Mouse (Mus musculus): ENCODE measurements around the gene Tmem220. TPM values are rescaled to one million over a fixed set of nuclear protein-coding genes. Genes with fewer than 3 reads are reported as not detected.

The Tmem220 gene
- polyA plus RNA-seq, 1 experiment from 2014 or later: 0.54 TPM

DNA sequence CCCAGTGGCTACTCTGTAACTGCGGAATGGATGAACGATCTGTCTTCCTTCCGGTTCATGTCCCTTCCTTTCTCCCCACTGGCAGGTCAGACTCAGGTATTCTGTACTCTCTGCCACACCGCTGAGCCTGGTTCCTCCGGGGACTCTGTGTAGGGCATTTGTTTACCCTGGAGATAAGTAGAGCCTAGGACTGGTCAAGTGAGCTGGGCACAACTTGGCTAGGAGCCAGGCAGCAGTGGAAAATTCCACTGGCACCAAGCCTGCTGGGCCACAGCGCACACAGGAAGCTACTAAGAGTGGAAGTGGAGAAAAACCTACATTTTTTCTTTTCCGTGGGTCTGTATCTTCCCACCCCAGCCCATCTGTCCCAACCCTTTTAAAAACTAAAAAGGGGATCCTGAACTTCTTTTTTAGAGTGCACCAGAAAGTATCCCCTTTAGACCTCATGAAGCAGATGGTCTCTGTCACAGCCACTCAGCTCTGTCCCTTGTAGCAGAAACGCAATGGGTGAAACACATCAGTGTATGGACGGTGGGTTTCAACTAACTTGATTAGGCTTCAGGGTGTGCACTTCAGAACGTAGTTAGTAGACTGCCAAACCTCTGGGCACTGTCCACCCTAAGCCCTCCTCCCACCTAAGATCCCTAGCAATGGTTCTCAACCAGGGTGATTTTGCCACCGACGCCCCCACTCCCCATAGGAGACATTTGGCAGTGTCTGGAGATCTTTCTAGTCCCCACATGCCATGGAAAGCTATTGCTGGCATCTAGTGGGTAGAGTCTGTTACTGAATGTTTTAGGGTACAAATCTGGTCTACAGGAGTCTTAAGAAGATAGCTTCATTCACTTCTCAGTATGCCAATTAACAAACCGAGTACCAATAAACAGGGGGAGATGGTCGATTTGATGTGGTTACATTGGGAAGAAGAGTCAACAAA lies 26.2 kb upstream of the Tmem220 start:
- no peak for ATAC-seq (replicated peaks)
- H3K36me3 ChIP-seq (replicated peaks): no peaks in the 10 kb centered on the region
- 71% methylated on average over 14 of the region's 14 CpGs for WGBS
- H3K9me3 ChIP-seq: no peaks in the 10 kb centered on the region
- H3K27ac ChIP-seq: no peak overlapping the region
- H3K9ac ChIP-seq: no peak overlapping the region
- no peaks in the 10 kb centered on the region for H3K27me3 ChIP-seq (replicated peaks)
- H3K4me1 ChIP-seq: peaks cover 15% of the 10 kb centered on the region
- no peak overlapping the region for H3K4me3 ChIP-seq
- no peak overlapping the region for H3K4me2 ChIP-seq

DNA sequence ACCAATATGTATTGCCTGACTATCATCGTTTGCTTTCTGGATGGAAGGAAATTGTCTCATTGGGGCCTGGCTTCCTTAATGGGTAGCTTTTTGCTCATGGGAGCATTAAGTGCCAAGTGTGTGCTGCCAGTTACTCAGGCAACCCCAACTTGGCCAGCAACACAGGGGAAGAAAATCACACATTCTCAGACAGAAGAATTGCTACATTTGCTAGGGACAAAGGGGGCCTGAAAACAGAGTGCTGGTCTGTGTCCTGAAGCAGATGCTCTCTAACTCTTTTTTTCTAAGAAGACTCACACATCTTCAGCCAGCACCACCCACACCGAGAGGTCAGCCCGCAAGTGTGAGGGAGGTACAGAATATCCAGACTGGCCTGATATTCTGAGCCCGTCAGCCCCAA lies 24.3 kb upstream of the Tmem220 start:
- no peak overlapping the region for H3K4me3 ChIP-seq
- WGBS: 64% methylated on average over 4 of the region's 4 CpGs
- no peak overlapping the region for H3K4me2 ChIP-seq
- no peak for ATAC-seq (replicated peaks)
- H3K27ac ChIP-seq: peak overlapping the region; percentile 64; the same call in 1 of the 2 replicates
- no peaks in the 10 kb centered on the region for H3K9me3 ChIP-seq
- no peak overlapping the region for H3K9ac ChIP-seq
- no peaks in the 10 kb centered on the region for H3K36me3 ChIP-seq (replicated peaks)
- H3K4me1 ChIP-seq: peaks cover 15% of the 10 kb centered on the region
- H3K27me3 ChIP-seq (replicated peaks): no peaks in the 10 kb centered on the region

DNA sequence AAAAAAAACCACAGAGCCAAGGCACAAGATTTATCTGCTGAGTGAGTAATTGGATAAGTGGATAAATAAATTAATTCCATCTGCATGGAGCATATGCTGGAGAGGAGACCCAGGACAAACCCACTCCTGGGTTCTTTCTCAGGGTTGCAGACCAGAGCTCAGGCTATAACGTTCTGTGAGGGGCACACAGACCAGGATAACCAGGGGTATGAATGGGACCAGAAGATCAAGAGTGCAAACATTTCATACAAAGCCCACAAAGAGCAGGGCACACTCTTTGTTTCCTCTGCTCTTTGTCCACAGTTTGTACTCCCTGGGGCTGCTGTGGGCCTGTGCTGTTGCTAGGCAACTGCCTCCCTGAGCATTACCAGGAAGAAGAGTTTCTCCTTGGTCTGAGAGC lies 23.2 kb upstream of the Tmem220 start:
- Histone ChIP-seq H3K27me3 (replicated peaks) (no peaks in the 10 kb centered on the region), H3K9ac (no peak overlapping the region), H3K4me2 (no peak overlapping the region), H3K27ac (peak overlapping the region; percentile 64), H3K9me3 (no peaks in the 10 kb centered on the region), H3K4me3 (no peak overlapping the region), H3K36me3 (replicated peaks) (no peaks in the 10 kb centered on the region), H3K4me1 (peaks cover 15% of the 10 kb centered on the region)
- peak; percentile 80 for ATAC-seq (replicated peaks)
- WGBS: 4% methylated on average over 1 of the region's 1 CpGs

DNA sequence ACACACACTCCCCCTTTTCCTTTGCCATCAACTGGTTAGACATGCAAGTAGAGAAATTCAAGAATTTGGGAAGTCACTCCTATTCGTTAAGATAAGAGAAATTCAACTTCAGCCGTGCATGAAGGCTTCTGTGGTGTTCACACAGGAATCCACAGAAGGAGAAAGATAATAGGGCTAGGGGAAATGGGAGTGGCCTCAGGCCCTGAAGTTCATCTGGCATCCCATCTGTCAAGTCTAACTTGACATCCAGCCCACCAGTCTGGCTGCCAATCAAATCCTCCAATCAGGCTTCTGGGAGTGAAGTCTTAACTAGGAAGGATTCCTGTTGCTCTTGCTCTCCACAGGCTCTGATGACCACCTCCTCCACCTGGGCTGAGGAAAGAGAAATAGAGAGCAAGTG lies 22.0 kb upstream of the Tmem220 start:
- WGBS: 62% methylated on average over 2 of the region's 2 CpGs
- H3K9me3 ChIP-seq: no peaks in the 10 kb centered on the region
- ATAC-seq (replicated peaks): no peak
- no peak overlapping the region for H3K4me2 ChIP-seq
- no peak overlapping the region for H3K4me3 ChIP-seq
- no peak overlapping the region for H3K9ac ChIP-seq
- no peak overlapping the region for H3K27ac ChIP-seq
- no peaks in the 10 kb centered on the region for H3K27me3 ChIP-seq (replicated peaks)
- H3K36me3 ChIP-seq (replicated peaks): no peaks in the 10 kb centered on the region
- peaks cover 20% of the 10 kb centered on the region for H3K4me1 ChIP-seq

DNA sequence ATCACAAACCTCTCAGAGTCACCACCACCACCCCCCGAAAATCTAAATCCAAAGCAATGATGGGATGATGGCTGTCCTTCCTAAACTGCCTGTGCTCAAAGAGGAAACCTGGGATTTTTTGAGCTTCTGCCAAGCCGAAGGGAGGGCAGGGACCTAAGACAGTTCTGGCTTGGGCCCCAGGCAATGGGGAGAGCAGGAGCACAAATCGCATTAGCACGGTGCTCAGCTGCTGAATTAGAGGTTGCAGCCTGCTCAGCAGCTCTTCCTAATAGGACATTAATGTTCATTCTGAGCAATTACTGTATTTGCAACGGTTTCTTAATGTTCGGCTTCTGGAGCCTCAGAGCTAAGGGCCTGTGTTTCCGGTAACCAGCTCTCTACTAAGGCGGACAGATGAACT lies 17.0 kb upstream of the Tmem220 start:
- H3K4me1 ChIP-seq: peaks cover 24% of the 10 kb centered on the region
- H3K27ac ChIP-seq: no peak overlapping the region
- peak; percentile 65 for ATAC-seq (replicated peaks)
- H3K27me3 ChIP-seq (replicated peaks): no peaks in the 10 kb centered on the region
- H3K36me3 ChIP-seq (replicated peaks): no peaks in the 10 kb centered on the region
- no peak overlapping the region for H3K4me2 ChIP-seq
- no peaks in the 10 kb centered on the region for H3K9me3 ChIP-seq
- WGBS: 50% methylated on average over 8 of the region's 8 CpGs
- H3K9ac ChIP-seq: no peak overlapping the region
- no peak overlapping the region for H3K4me3 ChIP-seq

DNA sequence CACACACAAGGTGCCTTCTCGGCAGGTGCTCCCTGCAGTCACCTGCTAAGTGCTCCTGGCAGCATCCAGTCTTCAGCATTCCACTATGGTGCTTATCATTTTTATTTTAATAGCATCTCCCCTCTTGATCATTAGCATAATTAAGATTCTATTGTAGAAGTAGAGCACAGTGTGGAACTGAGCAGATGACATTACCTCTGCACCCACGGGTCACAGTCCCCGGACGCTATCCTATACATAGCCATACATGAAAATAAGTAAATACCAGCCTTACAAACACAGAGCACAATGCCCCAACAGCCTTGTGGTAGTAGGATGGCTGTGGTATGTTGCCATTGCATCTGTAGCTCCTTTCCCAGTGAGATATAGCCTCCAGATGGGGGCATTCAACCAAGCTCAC lies 16.4 kb upstream of the Tmem220 start:
- Histone ChIP-seq H3K9ac (no peak overlapping the region), H3K36me3 (replicated peaks) (no peaks in the 10 kb centered on the region), H3K4me1 (peaks cover 24% of the 10 kb centered on the region), H3K9me3 (no peaks in the 10 kb centered on the region), H3K27me3 (replicated peaks) (no peaks in the 10 kb centered on the region), H3K4me3 (no peak overlapping the region), H3K27ac (no peak overlapping the region), H3K4me2 (no peak overlapping the region)
- peak; percentile 35; the same call in 1 of the 2 replicates for ATAC-seq (replicated peaks)
- 87% methylated on average over 4 of the region's 4 CpGs for WGBS

DNA sequence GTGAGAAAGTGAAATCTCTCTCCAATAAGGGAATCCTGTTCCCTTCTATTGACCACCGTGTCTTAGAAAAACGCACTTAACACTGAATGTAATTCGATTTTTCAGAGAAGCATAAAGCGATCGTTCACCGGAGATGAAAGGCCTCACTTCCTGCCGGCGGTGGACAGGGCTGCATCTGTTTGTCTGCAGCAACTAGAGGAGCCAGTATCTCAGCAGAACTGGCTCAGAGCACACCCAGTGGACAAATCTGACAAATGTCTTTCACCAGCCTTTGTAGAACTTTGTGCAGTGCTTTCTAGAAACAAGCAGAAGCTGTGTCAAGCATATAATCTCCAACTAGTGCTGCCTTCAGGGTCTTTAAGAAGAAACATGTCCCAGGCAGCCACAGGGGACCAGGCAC lies 14.5 kb upstream of the Tmem220 start:
- no peaks in the 10 kb centered on the region for H3K27me3 ChIP-seq (replicated peaks)
- ATAC-seq (replicated peaks): peak; percentile 82
- no peak overlapping the region for H3K4me3 ChIP-seq
- H3K9me3 ChIP-seq: no peaks in the 10 kb centered on the region
- WGBS: 5% methylated on average over 8 of the region's 8 CpGs
- no peaks in the 10 kb centered on the region for H3K36me3 ChIP-seq (replicated peaks)
- peak overlapping the region; percentile 12; the same call in 1 of the 2 replicates for H3K4me2 ChIP-seq
- peaks cover 24% of the 10 kb centered on the region for H3K4me1 ChIP-seq
- peak overlapping the region; percentile 28; the same call in 1 of the 2 replicates for H3K27ac ChIP-seq
- no peak overlapping the region for H3K9ac ChIP-seq

DNA sequence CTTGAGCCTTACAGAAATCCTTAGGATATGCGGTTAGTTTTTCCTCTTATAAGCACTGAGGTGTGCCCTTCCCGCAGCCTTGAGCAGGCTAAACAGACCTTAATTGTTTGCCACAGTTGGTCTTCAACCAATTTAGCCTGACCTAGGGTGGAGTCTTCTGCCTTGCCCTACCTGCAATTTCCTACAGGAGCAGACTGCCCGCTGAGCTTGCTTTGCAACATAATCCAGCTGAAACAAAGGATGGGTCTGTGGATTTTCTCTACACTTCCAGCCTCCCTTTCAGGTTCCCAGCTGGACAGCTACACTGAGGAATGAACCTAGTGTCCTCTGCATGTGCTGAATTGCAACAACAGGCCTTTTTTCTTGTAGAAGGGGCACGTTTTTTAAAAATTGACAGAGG lies 13.3 kb upstream of the Tmem220 start:
- Histone ChIP-seq H3K4me3 (no peak overlapping the region), H3K9me3 (no peaks in the 10 kb centered on the region), H3K27me3 (replicated peaks) (no peaks in the 10 kb centered on the region), H3K4me2 (no peak overlapping the region), H3K4me1 (peaks cover 24% of the 10 kb centered on the region), H3K36me3 (replicated peaks) (no peaks in the 10 kb centered on the region), H3K9ac (no peak overlapping the region), H3K27ac (no peak overlapping the region)
- ATAC-seq (replicated peaks): no peak
- WGBS: 22% methylated on average over 4 of the region's 4 CpGs

DNA sequence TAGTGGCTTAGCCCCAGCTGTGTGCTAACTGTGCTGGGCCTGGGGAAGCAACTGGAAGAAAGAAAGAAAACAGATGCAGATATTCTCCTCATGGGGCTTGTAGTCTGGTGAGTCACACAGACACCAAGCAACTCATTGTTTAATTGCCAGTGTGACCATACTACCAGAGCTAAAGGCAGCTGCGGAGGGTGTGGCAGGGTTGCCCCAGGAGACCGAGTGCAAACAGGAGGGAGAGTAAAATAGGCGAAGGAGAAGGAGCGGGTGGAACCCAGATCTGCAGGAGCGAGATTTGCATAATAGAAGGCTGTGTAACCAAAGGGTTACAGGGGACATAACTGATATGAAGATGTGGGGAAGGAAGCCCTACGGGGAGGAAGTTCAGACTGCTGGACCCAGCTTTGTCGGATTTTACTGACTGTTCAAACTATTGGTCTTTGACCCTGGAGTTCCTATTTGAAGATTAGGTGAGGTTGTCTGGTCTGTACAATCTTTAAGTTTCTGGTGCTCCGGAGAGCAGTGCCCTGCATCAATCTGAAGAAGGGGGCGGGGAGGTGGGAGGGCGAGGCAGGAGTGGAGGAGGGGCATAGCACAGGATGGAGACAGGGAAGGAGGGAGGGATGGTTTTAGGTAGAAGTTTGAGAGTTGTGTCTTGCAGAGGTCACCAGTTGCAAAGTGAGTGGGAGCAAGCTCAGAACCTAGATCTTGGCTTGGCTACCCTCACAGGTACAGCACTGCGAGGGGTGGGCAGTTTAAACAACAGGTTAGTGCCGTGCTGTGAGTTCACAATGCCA lies 7.0 kb upstream of the Tmem220 start:
- Histone ChIP-seq H3K9me3 (no peaks in the 10 kb centered on the region), H3K4me2 (no peak overlapping the region), H3K27ac (no peak overlapping the region), H3K4me1 (peaks cover 10% of the 10 kb centered on the region), H3K9ac (no peak overlapping the region), H3K36me3 (replicated peaks) (no peaks in the 10 kb centered on the region), H3K27me3 (replicated peaks) (0 out of 2 replicates have a peak, but pooled peaks cover 5% of the 10 kb centered on the region), H3K4me3 (no peak overlapping the region)
- ATAC-seq (replicated peaks): no peak
- WGBS: 4% methylated on average over 12 of the region's 12 CpGs

DNA sequence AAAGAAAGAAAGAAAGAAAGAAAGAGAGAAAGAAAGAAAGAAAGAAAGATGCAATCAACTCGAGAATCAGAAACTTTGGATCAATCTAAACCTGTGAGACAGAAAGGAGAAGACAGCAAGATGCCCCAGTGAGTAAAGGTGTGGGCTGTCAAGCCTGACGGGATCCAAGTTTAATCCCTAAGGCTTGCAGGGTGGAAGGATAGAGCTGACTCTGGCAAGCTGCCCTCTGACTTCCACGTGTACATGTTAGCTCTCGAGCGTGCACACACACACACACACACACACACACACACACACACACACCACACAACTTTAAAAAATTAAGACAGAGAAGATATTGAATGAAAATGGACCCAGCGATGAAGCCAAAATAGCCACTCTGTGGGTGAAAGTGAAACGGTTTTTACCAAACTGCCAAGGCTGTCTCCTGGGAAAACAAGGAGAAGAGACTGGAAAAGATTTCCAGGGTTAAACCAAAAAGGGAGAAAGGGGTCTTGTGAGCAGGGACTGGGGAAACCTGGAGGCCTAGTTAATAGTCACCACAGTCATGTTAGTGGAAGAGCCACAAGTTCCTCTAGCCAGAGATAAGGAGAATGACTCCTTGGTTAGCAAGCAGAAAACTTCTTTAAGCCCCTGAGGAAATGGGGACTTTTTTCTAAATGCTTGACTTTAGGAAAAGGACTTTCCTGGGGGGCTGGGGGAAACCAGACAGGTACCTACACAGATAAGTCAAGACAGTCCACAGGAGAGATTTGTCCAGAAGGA lies 5.1 kb upstream of the Tmem220 start:
- Histone ChIP-seq H3K36me3 (replicated peaks) (no peaks in the 10 kb centered on the region), H3K27ac (no peak overlapping the region), H3K4me3 (no peak overlapping the region), H3K9ac (no peak overlapping the region), H3K4me1 (peaks cover 20% of the 10 kb centered on the region), H3K27me3 (replicated peaks) (0 out of 2 replicates have a peak, but pooled peaks cover 5% of the 10 kb centered on the region), H3K4me2 (no peak overlapping the region), H3K9me3 (no peaks in the 10 kb centered on the region)
- 52% methylated on average over 7 of the region's 7 CpGs for WGBS
- ATAC-seq (replicated peaks): no peak

DNA sequence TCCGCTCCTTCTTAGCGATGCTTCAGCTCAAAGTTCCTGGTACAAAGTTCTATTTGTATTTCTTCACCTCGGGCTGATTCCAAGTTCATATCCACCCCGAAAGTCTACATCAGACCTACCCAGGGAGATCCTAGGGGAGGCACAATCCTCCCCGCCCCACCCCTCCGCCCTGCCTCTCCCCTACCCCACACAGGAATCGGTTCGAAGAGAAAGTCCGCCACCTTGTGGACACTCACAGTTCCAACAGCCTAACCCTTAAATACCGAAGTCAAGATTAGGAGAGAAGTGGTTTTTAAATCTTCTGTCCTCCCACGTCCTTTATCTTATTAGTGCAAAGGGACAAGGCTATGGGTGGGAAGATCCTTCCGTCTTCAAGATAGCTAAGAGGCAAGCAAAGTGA lies 4.0 kb upstream of the Tmem220 start:
- Histone ChIP-seq H3K27me3 (replicated peaks) (0 out of 2 replicates have a peak, but pooled peaks cover 5% of the 10 kb centered on the region), H3K9ac (no peak overlapping the region), H3K4me3 (peak overlapping the region; percentile 10; the same call in 1 of the 2 replicates), H3K4me2 (peak overlapping the region; percentile 45), H3K36me3 (replicated peaks) (no peaks in the 10 kb centered on the region), H3K27ac (no peak overlapping the region), H3K9me3 (no peaks in the 10 kb centered on the region), H3K4me1 (peaks cover 23% of the 10 kb centered on the region)
- 3% methylated on average over 12 of the region's 12 CpGs for WGBS
- no peak for ATAC-seq (replicated peaks)

All from midbrain, embryonic 15.5 days (tissue).